8 mouse cellular contexts compared by ENCODE assay signal in the genomic region with DNA sequence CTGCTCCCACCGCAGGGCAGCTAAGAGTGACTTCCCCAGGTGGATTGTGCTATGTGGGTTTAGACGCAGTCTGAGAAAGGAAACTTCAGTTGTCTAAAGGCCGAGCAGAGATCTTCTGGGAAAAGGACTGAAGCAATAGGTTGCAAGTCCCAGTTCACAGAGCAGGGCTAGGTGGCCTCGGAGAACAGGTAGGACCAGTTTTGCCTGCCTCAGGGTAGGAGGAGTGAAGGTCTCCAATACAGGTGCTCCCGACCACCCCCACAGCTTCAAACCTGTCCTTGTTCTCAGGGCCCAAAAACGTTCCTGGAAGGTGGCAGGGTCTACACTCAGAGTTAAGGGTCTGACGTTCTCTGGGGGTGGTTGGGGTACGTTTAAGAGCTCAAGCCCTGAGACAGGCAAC. TPM values are rescaled to one million over a fixed set of nuclear protein-coding genes. Genes with fewer than 3 reads are reported as not detected.
DNase-seq lines count a peak whose midpoint lies in the region; ATAC-seq and TF ChIP-seq lines count a peak whose summit lies in the region.

A gene (plus strand): TSS at position 343 of the 400 bp plus-strand sequence.

- DNase-seq in liver, adult 2 months (ENCODE audit: extremely low read depth, low read depth, low spot score) = no peak
- DNase-seq in liver = no peak
- DNase-seq in forebrain, embryonic 10.5 days (ENCODE audit: extremely low spot score, low spot score) = no peak
- no peak for DNase-seq in heart, postnatal 36 days
- DNase-seq in layer of hippocampus, postnatal 14 days (ENCODE audit: low spot score in 2 of 2) = no peak
- DNase-seq in natural killer cell, adult 2 months (ENCODE audit: low spot score in 2 of 2) = no peak

- no peak for ATAC-seq in CD4-positive, CD25-positive, alpha-beta regulatory T cell, adult 4 months

- TF ChIP-seq CTCF in liver, adult 2 months (IDR thresholded peaks at IDR 0.05; ENCODE audit: low read depth, low read length) = no peak

- 60% methylated on average over 8 of the region's 8 CpGs for WGBS in liver, adult 2 months
- 55% methylated on average over 8 of the region's 8 CpGs for WGBS in forebrain, embryonic 10.5 days
- 89% methylated on average over 8 of the region's 8 CpGs for WGBS in macrophage (ENCODE audit: missing documents)

- H3K36me3 ChIP-seq in liver, adult 2 months (ENCODE audit: control insufficient read depth, insufficient read depth, low read length) = no peaks in the 10 kb centered on the region
- H3K36me3 ChIP-seq in forebrain, embryonic 10.5 days (replicated peaks) = peaks cover 6% of the 10 kb centered on the region; the same call in 1 of the 2 replicates
- no peaks in the 10 kb centered on the region for H3K36me3 ChIP-seq in macrophage (ENCODE audit: inconsistent target)

- intact Hi-C loops in heart, postnatal 36 days (cut with DNase I) = no loop called here

- H3K9ac ChIP-seq in liver, adult 2 months (ENCODE audit: low read depth, low read length) = no peak within 1 kb of the TSS

- H3K4me3 ChIP-seq in liver, adult 2 months (ENCODE audit: insufficient read depth, low read depth, low read length) = no peak within 1 kb of the TSS
- no peak within 1 kb of the TSS for H3K4me3 ChIP-seq in forebrain, embryonic 10.5 days
- H3K4me3 ChIP-seq in macrophage (ENCODE audit: inconsistent target) = no peak within 1 kb of the TSS

- no peak for TF ChIP-seq POLR2A in liver, adult 2 months (IDR thresholded peaks at IDR 0.05; ENCODE audit: extremely low read depth, insufficient read depth, low read length)

- H3K9me3 ChIP-seq in forebrain, embryonic 10.5 days = no peaks in the 10 kb centered on the region

- no peaks in the 10 kb centered on the region for H3K27me3 ChIP-seq in liver, adult 2 months (ENCODE audit: control insufficient read depth, insufficient read depth, low read length)
- no peaks in the 10 kb centered on the region for H3K27me3 ChIP-seq in forebrain, embryonic 10.5 days (ENCODE audit: poor library complexity, severe bottlenecking)

- no peak within 1 kb of the TSS for H3K27ac ChIP-seq in liver, adult 2 months (replicated peaks; ENCODE audit: insufficient read depth, low read depth, low read length)
- peak within 1 kb of the TSS; percentile 51; the same call in 1 of the 2 replicates for H3K27ac ChIP-seq in forebrain, embryonic 10.5 days
- H3K27ac ChIP-seq in macrophage = no peak within 1 kb of the TSS

- H3K4me1 ChIP-seq in liver, adult 2 months (ENCODE audit: control insufficient read depth, insufficient read depth, low read length) = peaks cover 3% of the 10 kb centered on the region
- H3K4me1 ChIP-seq in forebrain, embryonic 10.5 days = peaks cover 14% of the 10 kb centered on the region

- no peaks in the 10 kb centered on the region for H3K79me2 ChIP-seq in liver, adult 2 months (ENCODE audit: control insufficient read depth, insufficient read depth, low read length)
- no peaks in the 10 kb centered on the region for H3K79me2 ChIP-seq in macrophage (ENCODE audit: inconsistent target)

RNA-seq across cellular contexts. Expression of the gene that starts here (rescaled TPM):
- 54.4 and 57.7 TPM in 2 replicates for total RNA-seq in liver, adult 2 months (2014; rRNA removed)
- polyA plus RNA-seq in liver, adult 2 months (2012; rRNA removed) = 37.6 and 37.8 TPM in 2 replicates
- polyA plus RNA-seq in forebrain, embryonic 10.5 days (2016; fragmentation: Nextera tagmentation; extraction: Ambion mirVana) = 12.9 and 13.4 TPM in 2 replicates
- total RNA-seq in heart, postnatal 36 days (2021) = 100 to 1,000 TPM; 113 to 124 TPM
- total RNA-seq in layer of hippocampus, postnatal 14 days (2021) = 100 to 1,000 TPM; 199 to 204 TPM
- total RNA-seq in macrophage (2018; cell fraction: chromatin; rRNA removed) = 100 to 1,000 TPM in 8 of 26 experiments, 10 to 100 TPM in 18; 42.4 to 191 (median 87.5) TPM
- total RNA-seq in macrophage (2018; cell fraction: cytosol; rRNA removed) = 100 to 1,000 TPM; 304 to 534 (median 451) TPM
- total RNA-seq in macrophage (2018; cell fraction: nucleus; rRNA removed) = 100 to 1,000 TPM in 24 of 26 experiments, 10 to 100 TPM in 2; 82.1 to 276 (median 202) TPM
- polyA plus RNA-seq in macrophage (2018) = 337 to 461 TPM (median 343 TPM) in 3 replicates
- polyA plus RNA-seq in CD4-positive, CD25-positive, alpha-beta regulatory T cell, adult 4 months (2017; shearing (Covaris generic)) = 1 to 10 TPM; 2.4 to 6.2 TPM
